In genomic region chr11:68134494-68134893, GRCm38 (mm10) we compare ENCODE assay signal across 19 mouse cellular contexts.
DNase-seq lines count a peak whose midpoint lies in the region; ATAC-seq and TF ChIP-seq lines count a peak whose summit lies in the region.
"Had no signal": no experiment of that assay in that cellular context is flagged by ENCODE, and none has a peak within 500 bp of the region (broad histone marks: within the 10 kb centered on the region; RNA-seq: fewer than 3 reads in every experiment).

No protein-coding gene starts in this region.

- no peak overlapping the region for H3K27ac ChIP-seq in forebrain, postnatal 0 days (ENCODE audit: low read depth, low read length)
- H3K27ac ChIP-seq in forebrain, embryonic 10.5 days: no peak overlapping the region
- H3K27ac ChIP-seq in lung, embryonic 16.5 days (ENCODE audit: low read length): no peak overlapping the region
- H3K27ac ChIP-seq: heart, adult 2 months; hindbrain, embryonic 15.5 days had no signal

- no peak overlapping the region for H3K4me3 ChIP-seq in forebrain, postnatal 0 days (ENCODE audit: low read depth, low read length)
- no peak overlapping the region for H3K4me3 ChIP-seq in forebrain, embryonic 10.5 days
- no peak overlapping the region for H3K4me3 ChIP-seq in lung, embryonic 16.5 days (ENCODE audit: low read length)
- H3K4me3 ChIP-seq in lung, adult 2 months (replicated peaks; ENCODE audit: extremely low read depth, low read depth, low read length): no peak overlapping the region
- H3K4me3 ChIP-seq: heart, adult 2 months; heart, embryonic 12.5 days; hindbrain, embryonic 15.5 days had no signal

- ATAC-seq in forebrain, postnatal 0 days: peak; percentile 23; the same call in 1 of the 2 replicates
- ATAC-seq in lung, embryonic 16.5 days (ENCODE audit: low read depth): peak; percentile 72
- ATAC-seq: forebrain, embryonic 14.5 days had no signal

- H3K9ac ChIP-seq in forebrain, postnatal 0 days: no peak overlapping the region
- no peak overlapping the region for H3K9ac ChIP-seq in lung, embryonic 16.5 days (ENCODE audit: low read length)
- H3K9ac ChIP-seq: heart, embryonic 12.5 days; hindbrain, embryonic 15.5 days had no signal

- 80% methylated on average over 7 of the region's 7 CpGs for WGBS in forebrain, postnatal 0 days
- 90% methylated on average over 7 of the region's 7 CpGs for WGBS in forebrain, embryonic 10.5 days
- 48% methylated on average over 7 of the region's 7 CpGs for WGBS in lung, embryonic 16.5 days
- WGBS in lung, adult 2 months: 37% methylated on average over 7 of the region's 7 CpGs

- no peaks in the 10 kb centered on the region for H3K9me3 ChIP-seq in forebrain, postnatal 0 days (ENCODE audit: low read length)
- no peaks in the 10 kb centered on the region for H3K9me3 ChIP-seq in forebrain, embryonic 10.5 days
- H3K9me3 ChIP-seq in lung, embryonic 16.5 days (ENCODE audit: control insufficient read depth, low read length): no peaks in the 10 kb centered on the region
- H3K9me3 ChIP-seq: G1E; heart, embryonic 12.5 days; hindbrain, embryonic 15.5 days had no signal

- no peak for TF ChIP-seq CTCF in forebrain, postnatal 0 days (IDR thresholded peaks at IDR 0.05; ENCODE audit: low read depth)
- TF ChIP-seq CTCF in lung, adult 2 months (IDR thresholded peaks at IDR 0.05; ENCODE audit: insufficient read depth, low read length): no peak

- no peak for TF ChIP-seq POLR2A in lung, adult 2 months (IDR thresholded peaks at IDR 0.05; ENCODE audit: borderline replicate concordance, extremely low read depth, low read depth, low read length)

- no peaks in the 10 kb centered on the region for H3K27me3 ChIP-seq in forebrain, postnatal 0 days (ENCODE audit: insufficient read depth, low read length)
- H3K27me3 ChIP-seq in forebrain, embryonic 10.5 days (ENCODE audit: poor library complexity, severe bottlenecking): peaks cover 17% of the 10 kb centered on the region
- no peaks in the 10 kb centered on the region for H3K27me3 ChIP-seq in lung, embryonic 16.5 days (ENCODE audit: control insufficient read depth, insufficient read depth, low read depth, low read length)
- H3K27me3 ChIP-seq: heart, embryonic 12.5 days; hindbrain, embryonic 15.5 days had no signal

- H3K4me1 ChIP-seq in forebrain, postnatal 0 days (ENCODE audit: insufficient read depth): no peaks in the 10 kb centered on the region
- H3K4me1 ChIP-seq in forebrain, embryonic 10.5 days: peaks cover 12% of the 10 kb centered on the region
- peaks cover 20% of the 10 kb centered on the region for H3K4me1 ChIP-seq in lung, embryonic 16.5 days (replicated peaks; ENCODE audit: control insufficient read depth, insufficient read depth, low read length)
- 0 out of 2 replicates have a peak, but pooled peaks cover 2% of the 10 kb centered on the region for H3K4me1 ChIP-seq in lung, adult 2 months (ENCODE audit: control insufficient read depth, insufficient read depth, low read length)
- H3K4me1 ChIP-seq: hindbrain, embryonic 15.5 days had no signal

- no peak for DNase-seq in forebrain, postnatal 0 days
- no peak for DNase-seq in forebrain, embryonic 10.5 days (ENCODE audit: extremely low spot score, low spot score)
- no peak for DNase-seq in lung, adult 2 months
- peak; percentile 28 for DNase-seq in lung, postnatal 14 days
- DNase-seq in frontal cortex, postnatal 25 days (ENCODE audit: low spot score in 2 of 2): no peak
- no peak for DNase-seq in cerebellum, adult 11-12 months
- DNase-seq: adrenal gland, postnatal 10 days; B cell, adult 2 months; cerebellum, adult 18-20 months; cerebellum, adult 9-11 months; cerebellum, postnatal 36 days; gastrocnemius, postnatal 14 days; heart, adult 2 months; heart, postnatal 36 days had no signal

- H3K4me2 ChIP-seq in forebrain, postnatal 0 days (ENCODE audit: low read depth): no peak overlapping the region
- no peak overlapping the region for H3K4me2 ChIP-seq in lung, embryonic 16.5 days (ENCODE audit: low read depth, low read length)
- H3K4me2 ChIP-seq: heart, embryonic 12.5 days; hindbrain, embryonic 15.5 days had no signal

- no peaks in the 10 kb centered on the region for H3K36me3 ChIP-seq in forebrain, postnatal 0 days (ENCODE audit: insufficient read depth)
- no peaks in the 10 kb centered on the region for H3K36me3 ChIP-seq in forebrain, embryonic 10.5 days (replicated peaks)
- H3K36me3 ChIP-seq in lung, embryonic 16.5 days (ENCODE audit: control insufficient read depth, insufficient read depth, low read length): no peaks in the 10 kb centered on the region
- H3K36me3 ChIP-seq: heart, embryonic 12.5 days; hindbrain, embryonic 15.5 days had no signal
